ENCODE assay signal across 9 mouse cellular contexts in genomic region chr10:96033356-96033984, GRCm38 (mm10).
DNase-seq lines count a peak whose midpoint lies in the region; ATAC-seq and TF ChIP-seq lines count a peak whose summit lies in the region.
"Had no signal": no experiment of that assay in that cellular context is flagged by ENCODE, and none has a peak within 500 bp of the region (broad histone marks: within the 10 kb centered on the region; RNA-seq: fewer than 3 reads in every experiment).

No protein-coding gene starts in this region.

- DNase-seq in gastrocnemius, adult 2 months = no peak
- DNase-seq in gastrocnemius, adult 8-10 months (ENCODE audit: low spot score in 2 of 2) = no peak
- peak; percentile 86 for DNase-seq in NIH3T3 (ENCODE audit: low read depth)
- peak; percentile 53 to 66 for DNase-seq in cerebellum, postnatal 25 days
- DNase-seq in layer of hippocampus, adult 9-10 months (ENCODE audit: low spot score) = peak; percentile 29
- DNase-seq in lung, postnatal 4 days = peak; percentile 26 to 51
- DNase-seq in right cerebral cortex, postnatal 4 days = peak; percentile 16
- DNase-seq: liver, embryonic 13.5 days had no signal

- no peak overlapping the region for H3K27ac ChIP-seq in gastrocnemius, adult 2 months
- H3K27ac ChIP-seq: liver, embryonic 13.5 days had no signal

- peak; percentile 80 for TF ChIP-seq CTCF in gastrocnemius, adult 2 months (IDR thresholded peaks at IDR 0.05)

- intact Hi-C loops in gastrocnemius, adult 2 months (cut with DNase I) = loop anchor here (1.0 to 10.0 kb wide), 2 partner anchors 135 to 549 kb away; no protein-coding TSS in a partner anchor

- ATAC-seq in hematopoietic stem cell, adult 5-6 weeks (replicated peaks in 1 of 2; ENCODE audit: insufficient read depth in 1 of 2, low FRiP score in 2 of 2, low TSS enrichment in 1 of 2, low read depth in 1 of 2, poor library complexity in 2 of 2, severe bottlenecking in 2 of 2) = 0 out of 4 replicates have a peak, but pooled peaks have one; percentile 22 to 64

- H3K4me3 ChIP-seq in gastrocnemius, adult 2 months = no peak overlapping the region
- H3K4me3 ChIP-seq: liver, embryonic 13.5 days had no signal

Comparison
In these comparisons a context has a peak if more than half of its experiments do, and no peak if none do; other contexts are left out.
1. DNase-seq: peak in NIH3T3 (single experiment), cerebellum, postnatal 25 days (2 of 2), layer of hippocampus, adult 9-10 months (single experiment), lung, postnatal 4 days (2 of 2) and right cerebral cortex, postnatal 4 days (single experiment); none in gastrocnemius, adult 2 months (single experiment) and gastrocnemius, adult 8-10 months (0 of 2).